Mouse (Mus musculus) heart, adult 2 months (tissue): ENCODE measurements around the gene Tspan4.

Experiments
- CTCF ChIP-seq: fragments of 200-600 bp; IDR thresholded peaks from 2 replicates; pipeline ENCODE4 v1.8.1; 2022; ENCODE audit warnings: antibody characterized with exemption, mild to moderate bottlenecking, moderate library complexity
- EP300 ChIP-seq: fragments of 200-500 bp; IDR thresholded peaks from 2 replicates; pipeline ENCODE4 v1.6.1; 2011; ENCODE audit warnings: low read depth, low read length, control low read depth; ENCODE audit not compliant: insufficient read depth

DNA sequence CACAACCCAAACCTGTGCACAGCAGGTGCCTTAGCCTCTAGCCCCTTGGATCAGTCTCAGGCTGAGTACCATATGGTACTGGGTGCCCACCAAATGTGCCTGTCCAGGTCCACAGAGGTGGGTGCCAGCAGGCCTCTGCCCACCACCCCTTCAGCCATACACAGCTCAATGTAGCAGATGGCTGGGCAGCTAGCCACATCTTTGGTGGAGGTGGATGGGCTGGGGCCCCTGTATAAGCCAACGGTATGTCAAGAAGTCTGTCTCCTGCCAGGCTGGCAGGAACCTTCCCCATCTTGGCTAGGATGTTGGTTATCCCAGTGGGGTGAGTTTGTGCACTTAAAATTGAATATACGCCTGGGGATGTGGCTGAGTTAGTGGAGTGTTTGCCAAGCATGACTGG lies 10.6 kb downstream of the Tspan4 start:
- TF ChIP-seq CTCF, result no peak
- TF ChIP-seq EP300, result no peak
